Mouse (Mus musculus): ENCODE measurements around the gene Olfr455. TPM values are rescaled to one million over a fixed set of nuclear protein-coding genes. Genes with fewer than 3 reads are reported as not detected.

Olfr455 gene
- polyA plus RNA-seq, 1 experiment from 2014 or later = not detected

DNA sequence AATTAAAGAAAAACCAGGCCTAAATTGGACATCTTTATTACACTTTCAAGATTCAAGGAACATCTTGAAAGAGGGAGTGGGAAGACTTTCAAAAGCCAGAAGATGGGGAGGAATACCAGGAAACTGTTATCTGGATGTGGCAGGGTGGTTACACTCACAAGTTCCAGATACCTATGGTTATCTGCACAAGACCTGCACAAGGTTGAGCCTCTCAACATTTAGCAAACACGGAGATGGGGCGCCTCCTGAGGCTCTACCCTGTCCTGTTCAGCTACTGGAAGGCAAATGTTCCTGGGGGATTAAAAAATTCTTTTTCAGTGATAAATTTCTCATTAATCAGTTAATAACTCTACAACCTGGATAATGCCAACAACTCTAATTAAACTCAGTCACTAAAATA lies 30.0 kb upstream of the Olfr455 start:
- DNase-seq (no peak), ATAC-seq (no peak)
- Histone ChIP-seq H3K4me2 (ENCODE audit: low read depth, low read length) (no peak overlapping the region), H3K36me3 (replicated peaks; ENCODE audit: insufficient read depth, low read length) (no peaks in the 10 kb centered on the region), H3K9ac (replicated peaks) (no peak overlapping the region), H3K4me3 (ENCODE audit: low read depth, low read length) (no peak overlapping the region), H3K9me3 (ENCODE audit: low read length) (no peaks in the 10 kb centered on the region), H3K27ac (ENCODE audit: low read depth) (no peak overlapping the region), H3K27me3 (ENCODE audit: insufficient read depth, low read length) (no peaks in the 10 kb centered on the region), H3K4me1 (ENCODE audit: insufficient read depth) (no peaks in the 10 kb centered on the region)
- TF ChIP-seq EP300 (IDR thresholded peaks at IDR 0.05; ENCODE audit: low read depth) = no peak
- no peak for TF ChIP-seq CTCF (IDR thresholded peaks at IDR 0.05; ENCODE audit: low read depth)
- WGBS (ENCODE audit: insufficient replicate concordance) = 74% methylated on average over 2 of the region's 2 CpGs

DNA sequence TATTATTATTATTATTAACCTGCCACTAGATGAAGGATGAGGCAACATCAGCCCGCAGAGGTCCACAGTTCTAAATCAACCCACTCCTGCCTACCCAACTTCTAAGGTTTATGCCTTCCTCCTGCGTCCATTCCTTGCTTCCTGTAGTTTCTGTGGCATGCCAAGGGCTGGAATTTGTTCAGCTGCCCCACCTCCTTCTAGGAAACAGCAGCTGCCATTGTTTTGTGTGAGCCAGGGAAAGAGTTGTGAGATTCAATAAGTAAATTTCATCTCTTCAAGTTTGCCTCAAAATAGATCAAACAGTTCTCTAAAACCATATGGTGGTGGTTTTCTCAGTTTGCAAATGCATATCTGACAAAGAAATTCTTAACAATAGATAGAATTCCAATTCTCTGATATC lies 20.8 kb upstream of the Olfr455 start:
- H3K27ac ChIP-seq (ENCODE audit: low read depth) = no peak overlapping the region
- no peaks in the 10 kb centered on the region for H3K36me3 ChIP-seq (replicated peaks; ENCODE audit: insufficient read depth, low read length)
- H3K9me3 ChIP-seq (ENCODE audit: low read length) = no peaks in the 10 kb centered on the region
- H3K4me1 ChIP-seq (ENCODE audit: insufficient read depth) = no peaks in the 10 kb centered on the region
- no peak for TF ChIP-seq EP300 (IDR thresholded peaks at IDR 0.05; ENCODE audit: low read depth)
- no peak for TF ChIP-seq CTCF (IDR thresholded peaks at IDR 0.05; ENCODE audit: low read depth)
- DNase-seq = no peak
- H3K9ac ChIP-seq (replicated peaks) = no peak overlapping the region
- no peak for ATAC-seq
- no peaks in the 10 kb centered on the region for H3K27me3 ChIP-seq (ENCODE audit: insufficient read depth, low read length)
- H3K4me2 ChIP-seq (ENCODE audit: low read depth, low read length) = no peak overlapping the region
- H3K4me3 ChIP-seq (ENCODE audit: low read depth, low read length) = no peak overlapping the region
- WGBS (ENCODE audit: insufficient replicate concordance) = 53% methylated on average over 2 of the region's 2 CpGs

DNA sequence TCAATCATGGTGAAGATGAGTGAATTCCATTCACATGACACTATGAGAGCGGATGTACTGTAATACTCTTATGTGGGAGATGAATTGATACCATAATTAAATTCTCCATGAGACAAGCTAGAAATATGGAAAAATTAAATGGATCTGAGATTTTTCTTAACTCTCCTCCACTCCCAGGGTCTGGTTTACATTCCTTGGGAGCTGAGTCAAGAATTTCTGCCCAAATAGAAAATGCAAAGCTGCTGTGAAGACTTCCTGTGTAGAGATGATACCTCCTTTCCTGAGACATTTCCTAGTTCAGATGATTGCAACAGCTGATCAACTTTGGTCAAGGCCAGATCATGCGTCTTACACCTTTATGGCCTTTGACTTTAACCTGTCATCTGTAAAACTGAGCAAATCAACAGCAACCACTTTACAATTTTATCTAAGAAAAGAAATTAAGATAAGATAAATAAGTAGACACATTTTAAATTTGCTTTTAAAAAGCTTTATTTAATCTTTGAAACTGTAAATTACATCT lies 18.8 kb upstream of the Olfr455 start:
- Histone ChIP-seq H3K9ac (replicated peaks) (no peak overlapping the region), H3K27me3 (ENCODE audit: insufficient read depth, low read length) (no peaks in the 10 kb centered on the region), H3K4me2 (ENCODE audit: low read depth, low read length) (no peak overlapping the region), H3K4me3 (ENCODE audit: low read depth, low read length) (no peak overlapping the region), H3K9me3 (ENCODE audit: low read length) (no peaks in the 10 kb centered on the region), H3K27ac (ENCODE audit: low read depth) (no peak overlapping the region), H3K4me1 (ENCODE audit: insufficient read depth) (no peaks in the 10 kb centered on the region), H3K36me3 (replicated peaks; ENCODE audit: insufficient read depth, low read length) (no peaks in the 10 kb centered on the region)
- no peak for ATAC-seq
- DNase-seq = no peak
- no peak for TF ChIP-seq CTCF (IDR thresholded peaks at IDR 0.05; ENCODE audit: low read depth)
- no peak for TF ChIP-seq EP300 (IDR thresholded peaks at IDR 0.05; ENCODE audit: low read depth)
- 76% methylated on average over 2 of the region's 2 CpGs for WGBS (ENCODE audit: insufficient replicate concordance)

DNA sequence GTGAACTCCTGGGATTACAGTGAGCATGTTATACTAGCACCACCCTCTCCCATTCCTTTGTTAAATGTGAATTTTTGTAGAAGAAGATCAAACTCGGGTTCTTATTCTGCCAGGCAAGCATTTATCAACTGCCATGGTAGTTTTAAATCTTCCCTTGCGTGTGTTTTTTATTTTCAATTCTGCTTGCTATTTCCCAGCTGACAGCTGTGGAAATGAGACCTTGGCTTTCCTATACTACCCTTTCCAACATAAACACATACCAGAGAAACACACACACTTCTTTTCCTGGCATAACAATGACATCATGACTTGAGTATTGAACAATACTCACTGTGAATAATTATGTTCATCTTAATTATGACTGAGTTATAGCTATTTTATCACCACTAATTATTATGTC lies 14.9 kb upstream of the Olfr455 start:
- Histone ChIP-seq H3K4me1 (ENCODE audit: insufficient read depth) (no peaks in the 10 kb centered on the region), H3K9me3 (ENCODE audit: low read length) (no peaks in the 10 kb centered on the region), H3K4me3 (ENCODE audit: low read depth, low read length) (no peak overlapping the region), H3K36me3 (replicated peaks; ENCODE audit: insufficient read depth, low read length) (no peaks in the 10 kb centered on the region), H3K4me2 (ENCODE audit: low read depth, low read length) (no peak overlapping the region), H3K27me3 (ENCODE audit: insufficient read depth, low read length) (no peaks in the 10 kb centered on the region), H3K9ac (replicated peaks) (no peak overlapping the region), H3K27ac (ENCODE audit: low read depth) (no peak overlapping the region)
- TF ChIP-seq EP300 (IDR thresholded peaks at IDR 0.05; ENCODE audit: low read depth) (no peak), CTCF (IDR thresholded peaks at IDR 0.05; ENCODE audit: low read depth) (no peak)
- no peak for ATAC-seq
- WGBS (ENCODE audit: insufficient replicate concordance) = 55% methylated on average over 2 of the region's 2 CpGs
- DNase-seq = no peak

DNA sequence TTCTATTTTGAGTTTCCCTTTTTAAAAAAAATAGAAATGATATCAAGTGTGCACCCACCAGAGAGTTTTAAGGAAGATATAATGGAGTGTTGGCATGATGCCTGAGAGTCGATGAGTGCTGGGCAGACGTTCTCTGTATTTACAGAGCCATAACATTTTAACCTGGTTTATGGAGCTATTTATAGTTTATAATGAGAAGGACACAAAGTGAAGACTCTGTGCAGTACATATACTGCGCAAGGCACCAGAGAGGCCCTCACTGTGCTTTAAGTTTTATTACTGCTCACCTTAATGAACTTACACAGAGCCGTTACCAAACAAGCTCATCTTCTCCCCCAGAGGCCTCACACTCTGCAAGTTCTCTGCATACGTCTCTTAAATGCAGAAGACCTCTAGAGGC lies 13.5 kb upstream of the Olfr455 start:
- Histone ChIP-seq H3K36me3 (replicated peaks; ENCODE audit: insufficient read depth, low read length) (no peaks in the 10 kb centered on the region), H3K4me1 (ENCODE audit: insufficient read depth) (no peaks in the 10 kb centered on the region), H3K4me2 (ENCODE audit: low read depth, low read length) (no peak overlapping the region), H3K9ac (replicated peaks) (no peak overlapping the region), H3K9me3 (ENCODE audit: low read length) (no peaks in the 10 kb centered on the region), H3K27ac (ENCODE audit: low read depth) (no peak overlapping the region), H3K27me3 (ENCODE audit: insufficient read depth, low read length) (no peaks in the 10 kb centered on the region), H3K4me3 (ENCODE audit: low read depth, low read length) (no peak overlapping the region)
- ATAC-seq (no peak), DNase-seq (no peak)
- TF ChIP-seq CTCF (IDR thresholded peaks at IDR 0.05; ENCODE audit: low read depth) (no peak), EP300 (IDR thresholded peaks at IDR 0.05; ENCODE audit: low read depth) (no peak)
- WGBS (ENCODE audit: insufficient replicate concordance) = 63% methylated on average over 5 of the region's 5 CpGs

DNA sequence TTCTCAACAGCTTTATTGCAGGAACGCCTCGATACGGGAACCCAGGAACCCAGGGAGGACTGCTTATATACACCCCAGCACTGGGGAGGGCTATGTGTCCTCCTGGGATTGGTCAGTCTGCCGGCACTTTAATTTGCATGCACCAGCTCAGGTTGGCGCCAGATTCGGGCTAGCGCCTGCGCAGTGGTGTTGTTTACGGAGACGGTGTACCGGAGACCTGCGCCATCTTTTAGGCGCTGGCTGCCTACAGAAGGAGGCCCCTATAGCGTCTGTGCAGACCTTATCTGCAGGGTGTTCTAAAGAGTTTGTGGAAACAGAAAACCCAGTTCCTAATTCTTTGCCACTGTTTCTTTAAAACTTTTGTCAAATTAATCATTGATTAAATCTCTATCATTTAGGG lies 11.3 kb upstream of the Olfr455 start:
- Histone ChIP-seq H3K36me3 (replicated peaks; ENCODE audit: insufficient read depth, low read length) (no peaks in the 10 kb centered on the region), H3K9ac (replicated peaks) (no peak overlapping the region), H3K9me3 (ENCODE audit: low read length) (no peaks in the 10 kb centered on the region), H3K4me1 (ENCODE audit: insufficient read depth) (no peaks in the 10 kb centered on the region), H3K4me3 (ENCODE audit: low read depth, low read length) (no peak overlapping the region), H3K27ac (ENCODE audit: low read depth) (no peak overlapping the region), H3K4me2 (ENCODE audit: low read depth, low read length) (no peak overlapping the region), H3K27me3 (ENCODE audit: insufficient read depth, low read length) (no peaks in the 10 kb centered on the region)
- WGBS (ENCODE audit: insufficient replicate concordance) = 92% methylated on average over 14 of the region's 14 CpGs
- no peak for TF ChIP-seq CTCF (IDR thresholded peaks at IDR 0.05; ENCODE audit: low read depth)
- no peak for TF ChIP-seq EP300 (IDR thresholded peaks at IDR 0.05; ENCODE audit: low read depth)
- ATAC-seq (no peak), DNase-seq (no peak)

DNA sequence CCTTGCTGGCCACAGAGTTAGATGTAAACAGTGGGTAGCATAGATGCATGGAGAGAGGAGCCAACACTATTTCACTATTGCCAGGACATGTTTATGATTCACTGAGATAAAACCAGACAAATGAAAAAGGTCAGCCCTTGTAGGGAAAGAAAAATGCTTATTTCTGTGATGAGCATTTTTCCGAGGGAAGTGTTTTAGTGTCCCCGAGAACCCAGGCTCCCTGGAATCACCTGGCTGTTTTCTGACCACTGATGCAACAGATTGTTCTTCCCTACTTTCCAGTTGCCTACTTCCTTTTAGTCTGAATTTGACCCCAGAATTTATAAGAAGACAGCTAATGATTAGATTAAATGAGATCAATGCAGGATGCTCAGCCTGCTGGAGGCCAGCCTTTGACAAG lies 1.2 kb downstream of the Olfr455 start:
- H3K9ac ChIP-seq (replicated peaks) = no peak overlapping the region
- DNase-seq (no peak), ATAC-seq (no peak)
- no peaks in the 10 kb centered on the region for H3K4me1 ChIP-seq (ENCODE audit: insufficient read depth)
- no peak overlapping the region for H3K27ac ChIP-seq (ENCODE audit: low read depth)
- no peaks in the 10 kb centered on the region for H3K36me3 ChIP-seq (replicated peaks; ENCODE audit: insufficient read depth, low read length)
- H3K4me3 ChIP-seq (ENCODE audit: low read depth, low read length) = no peak overlapping the region
- no peak overlapping the region for H3K4me2 ChIP-seq (ENCODE audit: low read depth, low read length)
- WGBS (ENCODE audit: insufficient replicate concordance) = 77% methylated on average over 2 of the region's 2 CpGs
- TF ChIP-seq CTCF (IDR thresholded peaks at IDR 0.05; ENCODE audit: low read depth) (no peak), EP300 (IDR thresholded peaks at IDR 0.05; ENCODE audit: low read depth) (no peak)
- H3K9me3 ChIP-seq (ENCODE audit: low read length) = no peaks in the 10 kb centered on the region
- no peaks in the 10 kb centered on the region for H3K27me3 ChIP-seq (ENCODE audit: insufficient read depth, low read length)

Measured in liver, postnatal 0 days (tissue).